Mouse (Mus musculus): ENCODE measurements around the gene Man1a. TPM values are rescaled to one million over a fixed set of nuclear protein-coding genes. Genes with fewer than 3 reads are reported as not detected.

The Man1a gene
- 8.1 and 11.2 TPM in 2 replicates for polyA plus RNA-seq (2016; fragmentation: Nextera tagmentation; extraction: Ambion mirVana)

- peaks cover 25% of the 10 kb centered on the region for H3K4me1 ChIP-seq
- peak within 1 kb of the TSS; percentile 94 for H3K4me3 ChIP-seq
- no peaks in the 10 kb centered on the region for H3K36me3 ChIP-seq
- H3K9me3 ChIP-seq = no peaks in the 10 kb centered on the region
- peak within 1 kb of the TSS; percentile 92 for H3K27ac ChIP-seq
- no peaks in the 10 kb centered on the region for H3K27me3 ChIP-seq (ENCODE audit: insufficient read depth, poor library complexity, severe bottlenecking)
- 11% methylated on average over 4 of the region's 4 CpGs for WGBS
- peak; percentile 79 for DNase-seq (ENCODE audit: low spot score)
Measured at GRCm38 (mm10) chr10:54076420-54076819, at the start of gene Man1a. TSS of gene Man1a (minus strand) at chr10:54076609.

GRCm38 (mm10) chr10:54121816-54122215 is 45.4 kb upstream of the Man1a start:
- no peaks in the 10 kb centered on the region for H3K36me3 ChIP-seq
- H3K4me3 ChIP-seq = no peak overlapping the region
- H3K27me3 ChIP-seq (ENCODE audit: insufficient read depth, poor library complexity, severe bottlenecking) = no peaks in the 10 kb centered on the region
- 90% methylated on average over 4 of the region's 4 CpGs for WGBS
- H3K27ac ChIP-seq = no peak overlapping the region
- H3K9me3 ChIP-seq = no peaks in the 10 kb centered on the region
- peaks cover 24% of the 10 kb centered on the region for H3K4me1 ChIP-seq
- no peak for DNase-seq (ENCODE audit: low spot score)

GRCm38 (mm10) chr10:54120375-54120774 is 44.0 kb upstream of the Man1a start:
- Histone ChIP-seq H3K27ac (no peak overlapping the region), H3K27me3 (ENCODE audit: insufficient read depth, poor library complexity, severe bottlenecking) (no peaks in the 10 kb centered on the region), H3K9me3 (no peaks in the 10 kb centered on the region), H3K4me3 (no peak overlapping the region), H3K4me1 (peaks cover 24% of the 10 kb centered on the region), H3K36me3 (no peaks in the 10 kb centered on the region)
- DNase-seq (ENCODE audit: low spot score) = no peak
- WGBS = 47% methylated on average over 2 of the region's 2 CpGs

DNA sequence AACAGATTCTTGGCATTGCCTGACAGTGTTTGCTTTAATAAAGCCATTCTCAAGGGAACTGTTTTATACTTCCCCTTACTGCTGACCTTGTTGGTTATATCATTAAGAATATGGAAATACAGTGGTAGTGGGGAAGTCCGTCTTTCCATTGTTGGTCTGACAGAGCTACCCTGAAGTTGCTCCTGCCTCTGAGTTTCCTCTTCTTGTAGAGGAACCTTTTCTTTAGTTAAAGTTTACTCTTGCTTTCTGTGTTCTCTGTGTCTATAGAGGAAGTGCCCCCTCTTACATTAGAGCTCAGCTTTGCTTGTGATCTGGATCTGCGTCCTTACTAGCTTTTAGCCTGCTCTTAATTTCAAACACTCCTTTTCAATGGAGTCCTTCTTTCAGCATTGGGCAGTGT is 42.9 kb upstream of the Man1a start:
- DNase-seq (ENCODE audit: low spot score) = no peak
- Histone ChIP-seq H3K4me3 (no peak overlapping the region), H3K9me3 (no peaks in the 10 kb centered on the region), H3K27me3 (ENCODE audit: insufficient read depth, poor library complexity, severe bottlenecking) (no peaks in the 10 kb centered on the region), H3K4me1 (peaks cover 24% of the 10 kb centered on the region), H3K27ac (no peak overlapping the region), H3K36me3 (no peaks in the 10 kb centered on the region)
- 87% methylated on average over 2 of the region's 2 CpGs for WGBS

GRCm38 (mm10) chr10:54118223-54118912 is 42.0 kb upstream of the Man1a start:
- no peak overlapping the region for H3K4me3 ChIP-seq
- no peaks in the 10 kb centered on the region for H3K36me3 ChIP-seq
- no peaks in the 10 kb centered on the region for H3K27me3 ChIP-seq (ENCODE audit: insufficient read depth, poor library complexity, severe bottlenecking)
- H3K27ac ChIP-seq = peak overlapping the region; percentile 18; the same call in 1 of the 2 replicates
- H3K4me1 ChIP-seq = peaks cover 22% of the 10 kb centered on the region
- 31% methylated on average over 4 of the region's 4 CpGs for WGBS
- DNase-seq (ENCODE audit: low spot score) = no peak
- H3K9me3 ChIP-seq = no peaks in the 10 kb centered on the region

DNA sequence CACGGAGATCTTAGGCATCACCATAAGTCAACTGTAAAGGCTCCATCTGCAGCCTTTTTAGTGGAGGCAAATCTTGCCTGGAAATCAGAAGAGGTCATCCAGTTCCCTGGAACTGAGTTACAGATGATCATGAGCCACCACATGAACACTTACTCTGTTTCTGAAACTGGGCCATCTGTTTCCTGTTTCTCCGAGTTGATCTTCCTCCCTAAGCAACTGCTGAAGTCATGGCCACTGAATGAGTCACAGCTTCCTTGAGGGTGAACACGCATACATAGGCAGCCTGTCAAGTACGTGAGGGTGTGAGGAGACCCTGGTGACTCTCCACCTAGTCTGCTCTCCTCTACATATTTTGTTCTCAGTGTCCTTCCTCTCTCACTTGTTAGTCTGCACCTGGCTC is 41.4 kb upstream of the Man1a start:
- WGBS = 47% methylated on average over 4 of the region's 4 CpGs
- Histone ChIP-seq H3K4me1 (peaks cover 24% of the 10 kb centered on the region), H3K4me3 (no peak overlapping the region), H3K36me3 (no peaks in the 10 kb centered on the region), H3K9me3 (no peaks in the 10 kb centered on the region), H3K27ac (peak overlapping the region; percentile 18; the same call in 1 of the 2 replicates), H3K27me3 (ENCODE audit: insufficient read depth, poor library complexity, severe bottlenecking) (no peaks in the 10 kb centered on the region)
- DNase-seq (ENCODE audit: low spot score) = peak; percentile 80

DNA sequence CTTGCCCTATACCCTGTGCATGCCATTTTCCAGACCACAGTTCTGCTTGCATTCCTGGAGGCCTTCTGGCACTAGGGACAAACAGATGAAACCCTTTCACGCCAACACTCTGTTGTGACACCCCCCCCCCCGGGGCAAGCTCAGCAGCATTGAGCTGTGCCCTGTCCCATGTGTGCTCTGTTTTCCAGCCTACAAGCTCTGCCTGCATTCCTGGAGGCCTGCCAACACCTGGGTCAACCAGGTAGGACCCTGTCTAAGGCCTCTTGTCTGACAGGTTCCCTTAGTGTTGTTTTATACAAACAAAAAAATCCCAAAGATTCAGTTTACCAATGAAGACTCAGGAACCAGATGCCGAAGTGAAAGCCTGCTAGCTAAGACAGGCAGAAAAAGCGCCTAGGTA is 27.3 kb upstream of the Man1a start:
- no peak for DNase-seq (ENCODE audit: low spot score)
- no peaks in the 10 kb centered on the region for H3K4me1 ChIP-seq

GRCm38 (mm10) chr10:54092081-54092480 is 15.7 kb upstream of the Man1a start:
- Histone ChIP-seq H3K36me3 (no peaks in the 10 kb centered on the region), H3K9me3 (no peaks in the 10 kb centered on the region), H3K27me3 (ENCODE audit: insufficient read depth, poor library complexity, severe bottlenecking) (no peaks in the 10 kb centered on the region), H3K27ac (no peak overlapping the region), H3K4me1 (no peaks in the 10 kb centered on the region), H3K4me3 (no peak overlapping the region)
- DNase-seq (ENCODE audit: low spot score) = no peak

More for the DNA sequence above, 27.3 kb upstream of the Man1a start:
- H3K36me3 ChIP-seq = no peaks in the 10 kb centered on the region
- WGBS = 70% methylated on average over 4 of the region's 4 CpGs
- no peak overlapping the region for H3K27ac ChIP-seq
- no peak overlapping the region for H3K4me3 ChIP-seq
- no peaks in the 10 kb centered on the region for H3K9me3 ChIP-seq
- no peaks in the 10 kb centered on the region for H3K27me3 ChIP-seq (ENCODE audit: insufficient read depth, poor library complexity, severe bottlenecking)

GRCm38 (mm10) chr10:54089923-54090322 is 13.5 kb upstream of the Man1a start:
- H3K4me1 ChIP-seq = no peaks in the 10 kb centered on the region
- DNase-seq (ENCODE audit: low spot score) = no peak
- H3K9me3 ChIP-seq = no peaks in the 10 kb centered on the region
- no peaks in the 10 kb centered on the region for H3K27me3 ChIP-seq (ENCODE audit: insufficient read depth, poor library complexity, severe bottlenecking)
- WGBS = 85% methylated on average over 6 of the region's 6 CpGs
- no peaks in the 10 kb centered on the region for H3K36me3 ChIP-seq
- no peak overlapping the region for H3K27ac ChIP-seq
- no peak overlapping the region for H3K4me3 ChIP-seq

DNA sequence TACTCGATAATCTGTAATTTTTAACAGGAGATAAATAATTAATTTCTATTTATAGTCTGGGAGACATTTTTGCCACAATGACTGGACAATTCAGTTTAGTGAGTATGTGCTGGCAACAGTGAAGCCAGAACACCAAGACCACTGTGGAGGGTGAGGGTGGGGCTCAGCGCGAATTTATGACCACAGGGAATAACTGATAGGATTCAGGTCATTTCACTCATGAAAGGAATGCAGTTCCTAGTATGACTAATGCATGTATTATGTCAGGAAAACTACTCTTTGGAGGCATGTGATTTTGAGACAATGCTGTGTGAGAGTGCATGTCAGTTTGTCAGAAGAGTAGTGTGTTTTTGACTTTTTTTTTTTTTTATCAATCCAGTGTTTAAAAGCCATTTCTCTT is 10.9 kb upstream of the Man1a start:
- Histone ChIP-seq H3K4me3 (no peak overlapping the region), H3K4me1 (no peaks in the 10 kb centered on the region), H3K36me3 (no peaks in the 10 kb centered on the region), H3K9me3 (no peaks in the 10 kb centered on the region), H3K27ac (no peak overlapping the region), H3K27me3 (ENCODE audit: insufficient read depth, poor library complexity, severe bottlenecking) (no peaks in the 10 kb centered on the region)
- whole genome bisulfite sequencing = 75% methylated on average over 3 of the region's 3 CpGs
- DNase-seq (ENCODE audit: low spot score) = no peak

GRCm38 (mm10) chr10:54085073-54085472 is 8.7 kb upstream of the Man1a start:
- Histone ChIP-seq H3K27ac (no peak overlapping the region), H3K4me3 (no peak overlapping the region), H3K4me1 (no peaks in the 10 kb centered on the region), H3K27me3 (ENCODE audit: insufficient read depth, poor library complexity, severe bottlenecking) (no peaks in the 10 kb centered on the region), H3K36me3 (no peaks in the 10 kb centered on the region), H3K9me3 (no peaks in the 10 kb centered on the region)
- WGBS = 90% methylated on average over 2 of the region's 2 CpGs
- DNase-seq (ENCODE audit: low spot score) = no peak

DNA sequence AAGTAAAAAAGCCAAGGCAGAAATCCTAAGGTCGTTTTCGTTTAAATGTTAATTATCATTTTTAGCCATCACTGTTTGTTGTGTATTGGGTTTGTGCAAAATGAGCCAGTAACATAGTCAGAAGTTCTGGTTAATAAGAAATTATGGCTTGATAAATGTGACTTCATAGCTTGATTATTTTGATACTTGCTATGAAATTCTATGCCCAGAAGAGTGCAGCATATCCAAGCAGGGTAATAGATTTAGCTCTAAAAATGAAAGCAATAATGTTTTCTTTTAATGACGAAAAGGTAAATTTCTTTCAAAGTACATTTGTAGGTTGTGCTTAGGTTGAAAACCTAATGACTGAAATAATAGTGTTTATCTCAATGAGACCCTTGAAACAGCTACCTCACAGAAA is 596 bp upstream of the Man1a start:
- no peaks in the 10 kb centered on the region for H3K36me3 ChIP-seq
- H3K4me3 ChIP-seq = no peak overlapping the region
- H3K9me3 ChIP-seq = no peaks in the 10 kb centered on the region
- no peak for DNase-seq (ENCODE audit: low spot score)
- 58% methylated on average over 3 of the region's 3 CpGs for WGBS
- H3K27ac ChIP-seq = no peak overlapping the region
- H3K4me1 ChIP-seq = peaks cover 24% of the 10 kb centered on the region
- H3K27me3 ChIP-seq (ENCODE audit: insufficient read depth, poor library complexity, severe bottlenecking) = no peaks in the 10 kb centered on the region

DNA sequence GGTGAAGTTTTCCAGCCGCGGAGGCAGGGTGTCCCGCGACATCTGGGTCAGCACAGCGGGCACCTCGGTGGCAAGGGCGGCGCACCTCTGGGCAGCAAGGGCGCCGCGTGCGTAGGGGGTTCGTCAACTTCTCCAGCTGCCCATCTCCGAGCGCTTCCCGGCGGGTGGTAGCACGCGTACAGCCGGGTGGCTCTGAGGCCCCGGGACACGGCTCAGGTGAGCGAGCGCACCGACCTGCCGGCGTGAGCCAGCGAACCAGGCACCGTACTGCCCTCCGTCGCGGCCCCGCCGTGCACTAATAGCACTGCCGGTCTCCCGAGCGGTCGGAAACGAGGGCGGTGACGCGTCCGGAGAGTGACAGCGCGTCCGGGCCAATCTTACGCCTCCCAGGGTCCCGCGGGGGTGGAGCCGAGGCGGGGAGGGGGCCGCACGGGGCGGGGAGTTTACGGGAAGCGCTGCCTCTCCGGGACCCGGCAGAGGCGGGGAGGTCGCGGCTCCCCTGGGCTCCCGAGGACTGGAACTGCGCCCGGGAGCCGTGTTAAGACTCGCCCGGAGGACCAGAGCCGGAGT is 883 bp downstream of the Man1a start:
- under 1% methylated on average over 68 of the region's 68 CpGs for WGBS
- Histone ChIP-seq H3K27ac (peak overlapping the region; percentile 92), H3K9me3 (no peaks in the 10 kb centered on the region), H3K27me3 (ENCODE audit: insufficient read depth, poor library complexity, severe bottlenecking) (no peaks in the 10 kb centered on the region), H3K4me3 (peak overlapping the region; percentile 94), H3K4me1 (peaks cover 25% of the 10 kb centered on the region), H3K36me3 (no peaks in the 10 kb centered on the region)
- peak; percentile 96 for DNase-seq (ENCODE audit: low spot score)
